Mouse (Mus musculus) skeletal muscle tissue, adult 2 months (tissue): ENCODE results near the gene Hebp2.
A peak's percentile ranks its signal among the peaks of the same experiment; 100 is the strongest.

ENCODE experiments used
- DNase-seq: peaks from one replicate; pipeline ENCODE4 v3.0.0-alpha.2; 2012; ENCODE audit warnings: low read depth, low spot score

Gene Hebp2

GRCm38 (mm10) chr10:18510663-18511062 is 35.2 kb downstream of the Hebp2 start:
- no peak for DNase-seq

- DNase-seq, result peak; percentile 27
Observed at GRCm38 (mm10) chr10:18508586-18508985, 37.3 kb downstream of the Hebp2 start.

GRCm38 (mm10) chr10:18507869-18508473 is 37.9 kb downstream of the Hebp2 start:
- DNase-seq, result no peak

- DNase-seq, result no peak
Observed at GRCm38 (mm10) chr10:18506501-18506946, 39.4 kb downstream of the Hebp2 start.

GRCm38 (mm10) chr10:18505690-18506089 is 40.2 kb downstream of the Hebp2 start:
- DNase-seq, result no peak

GRCm38 (mm10) chr10:18501997-18502396 is 43.9 kb downstream of the Hebp2 start:
- DNase-seq, result no peak

GRCm38 (mm10) chr10:18497066-18497465 is 48.8 kb downstream of the Hebp2 start:
- no peak for DNase-seq

GRCm38 (mm10) chr10:18494249-18494648 is 51.6 kb downstream of the Hebp2 start:
- no peak for DNase-seq

GRCm38 (mm10) chr10:18493010-18493894 is 52.6 kb downstream of the Hebp2 start:
- DNase-seq, result no peak

GRCm38 (mm10) chr10:18491952-18492351 is 53.9 kb downstream of the Hebp2 start:
- no peak for DNase-seq

GRCm38 (mm10) chr10:18489936-18490335 is 55.9 kb downstream of the Hebp2 start:
- DNase-seq, result no peak
